Mouse (Mus musculus) T-helper 1 cell (primary cell): ENCODE measurements around the gene 1700008O03Rik.

ENCODE experiments used
- in situ Hi-C: fragments of 300-600 bp; cut with MboI, MseI; formaldehyde crosslinking; loops from one replicate; pipeline ENCODE4 v1.15.1; 2025; ENCODE audit warnings: high pct_unique_total_duplicates

Gene 1700008O03Rik

GRCm38 (mm10) chr7:44310285-44310877 lies 75.2 kb downstream of the 1700008O03Rik start:
- in situ Hi-C loops: no loop called here
